Mouse (Mus musculus): ENCODE measurements around the gene Ciapin1.
"Not testable (repeated sequence)": the region's sequence is repeated elsewhere in the genome, so short reads cannot be mapped to it uniquely, and the experiment has no call there.

The Ciapin1 gene

DNA sequence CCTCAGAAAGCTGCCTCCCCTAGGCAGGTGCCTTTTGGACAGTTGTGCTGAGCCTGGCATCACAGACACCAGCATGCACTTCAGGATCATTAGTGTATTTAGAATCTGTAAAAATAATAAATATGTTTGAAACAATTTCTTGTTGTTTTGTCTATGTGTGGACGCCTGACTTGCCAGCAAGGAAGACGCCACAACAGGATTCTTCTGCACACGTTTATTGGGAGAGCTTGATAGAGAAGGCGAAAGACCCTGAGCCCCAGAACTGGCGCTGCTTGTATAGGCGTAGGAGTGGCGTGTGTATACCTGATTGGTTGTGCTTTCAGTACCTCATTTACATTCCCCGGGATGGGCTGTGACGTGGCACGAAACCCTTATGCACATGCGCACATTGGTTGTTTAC is 16.6 kb upstream of the Ciapin1 start:
- DNase-seq, result not testable (repeated sequence)

- no peak for DNase-seq
Observed at GRCm38 (mm10) chr8:94850049-94850448, 11.9 kb upstream of the Ciapin1 start.

DNA sequence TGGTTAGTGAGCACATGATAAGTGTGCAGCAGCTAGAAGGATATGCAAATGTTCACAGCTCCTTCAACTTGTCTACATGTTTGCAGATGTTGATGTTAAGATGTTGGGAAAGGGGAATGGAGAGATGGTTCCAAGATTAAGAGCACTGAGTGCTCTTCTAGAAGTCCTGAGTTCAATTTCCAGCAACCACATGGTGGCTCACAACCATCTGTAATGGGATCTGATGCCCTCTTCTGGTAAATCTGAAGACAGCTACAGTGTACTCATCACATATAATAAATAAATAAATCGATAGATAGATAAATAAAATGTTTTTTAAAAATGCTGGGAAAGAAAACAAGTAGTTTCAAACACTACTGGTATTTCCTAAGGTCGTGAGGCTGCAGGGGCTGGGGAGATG is 3.0 kb upstream of the Ciapin1 start:
- DNase-seq, result no peak

- DNase-seq, result peak; percentile 89
Observed at GRCm38 (mm10) chr8:94838600-94838999, 442 bp upstream of the Ciapin1 start.

- no peak for DNase-seq
Observed at GRCm38 (mm10) chr8:94836456-94837240, 1.5 kb downstream of the Ciapin1 start.

DNA sequence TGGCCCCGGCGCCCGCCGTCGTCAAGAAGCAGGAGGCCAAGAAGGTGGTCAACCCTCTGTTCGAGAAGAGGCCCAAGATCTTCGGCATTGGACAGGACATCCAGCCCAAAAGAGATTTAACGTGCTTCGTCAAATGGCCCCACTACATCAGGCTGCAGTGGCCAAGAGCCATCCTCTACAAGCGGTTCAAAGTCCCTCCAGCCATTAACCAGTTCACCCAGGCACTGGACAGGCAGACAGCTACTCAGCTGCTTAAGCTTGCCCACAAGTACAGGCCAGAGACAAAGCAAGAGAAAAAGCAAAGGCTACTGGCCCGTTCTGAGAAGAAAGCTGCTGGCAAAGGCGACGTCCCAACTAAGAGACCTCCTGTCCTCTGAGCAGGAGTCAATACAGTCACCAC is 2.4 kb downstream of the Ciapin1 start:
- not testable (repeated sequence) for DNase-seq

DNA sequence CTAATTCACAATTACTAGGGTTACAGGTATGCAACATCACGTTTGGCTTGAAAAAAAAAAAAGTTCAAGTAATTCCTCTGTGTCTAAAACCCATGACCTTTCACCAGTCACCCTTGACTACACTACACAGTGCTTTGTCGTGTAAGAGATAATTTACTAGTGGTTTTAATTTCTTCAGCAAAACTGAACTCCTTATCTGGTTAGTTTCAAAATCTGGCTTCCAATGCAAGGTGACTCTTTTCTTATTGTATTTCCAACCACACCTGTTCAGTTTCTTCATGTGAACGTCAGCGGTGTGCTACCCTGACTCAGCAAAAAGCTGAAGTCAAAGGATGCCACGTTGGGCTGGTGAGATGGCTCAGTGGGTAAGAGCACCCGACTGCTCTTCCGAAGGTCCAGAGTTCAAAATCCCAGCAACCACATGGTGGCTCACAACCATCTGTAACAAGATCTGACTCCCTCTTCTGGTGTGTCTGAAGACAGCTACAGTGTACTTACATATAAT is 4.2 kb downstream of the Ciapin1 start:
- DNase-seq, result not testable (repeated sequence)

GRCm38 (mm10) chr8:94828284-94828683 is 9.9 kb downstream of the Ciapin1 start:
- no peak for DNase-seq

DNA sequence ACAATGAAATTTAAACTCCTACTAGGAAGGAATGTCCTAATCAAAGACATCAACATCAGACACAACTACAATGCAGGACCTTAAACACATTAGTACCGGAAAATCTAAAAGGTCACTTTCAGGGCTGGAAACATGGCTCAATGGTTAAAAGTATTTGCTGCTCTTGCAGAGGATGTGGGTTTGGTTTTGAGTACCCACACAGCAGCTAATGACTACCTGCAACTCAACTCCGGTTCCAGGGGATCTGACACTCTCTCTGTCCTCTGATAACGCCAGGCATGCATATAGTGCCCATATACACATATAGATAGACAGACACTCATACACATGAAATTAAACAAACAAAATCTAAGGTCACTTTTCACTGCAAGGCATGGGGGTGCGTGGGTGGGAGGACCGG is 11.9 kb downstream of the Ciapin1 start:
- no peak for DNase-seq

- no peak for DNase-seq
Observed at GRCm38 (mm10) chr8:94825170-94825569, 13.0 kb downstream of the Ciapin1 start.

- peak; percentile 59 to 77 for DNase-seq
Observed at GRCm38 (mm10) chr8:94822637-94823560, 15.3 kb downstream of the Ciapin1 start.

DNA sequence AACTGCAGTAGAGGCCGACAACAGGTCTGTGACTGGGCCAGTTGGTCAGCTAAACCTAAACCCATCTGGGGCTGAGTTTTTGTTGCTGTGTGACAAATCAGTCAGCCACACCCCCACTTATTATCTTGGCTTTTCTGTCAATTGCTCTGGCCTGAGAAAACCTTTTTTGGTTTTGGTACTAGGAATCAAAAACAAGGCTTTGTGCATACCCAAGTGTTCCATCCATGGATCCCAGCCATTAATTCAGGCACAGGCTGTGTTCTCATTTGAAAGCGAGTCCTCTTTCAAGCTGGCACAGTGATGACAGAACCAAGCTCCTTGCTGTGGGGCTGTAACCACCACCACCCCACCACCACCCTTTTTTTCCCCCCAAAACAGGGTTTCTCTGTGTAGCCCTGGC is 16.8 kb downstream of the Ciapin1 start:
- DNase-seq, result no peak

DNA sequence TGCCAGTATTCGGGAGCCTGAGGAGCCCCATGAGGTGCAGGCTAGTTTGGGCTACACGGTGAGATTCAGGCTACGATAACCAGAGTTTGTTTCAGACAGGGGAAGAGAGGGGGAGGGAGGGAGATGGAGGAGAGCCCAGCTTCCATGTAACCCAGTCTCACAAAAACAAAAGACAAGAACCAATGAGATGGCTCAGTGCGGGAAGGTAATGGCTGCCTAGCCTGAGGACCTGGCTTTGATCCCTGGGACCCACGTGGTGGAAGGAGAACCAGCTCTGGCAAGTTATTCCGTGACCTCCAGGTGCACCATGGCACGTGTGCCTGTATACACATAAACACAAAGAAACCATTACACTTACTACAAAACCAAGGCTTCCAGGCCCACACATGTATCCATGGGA is 17.6 kb downstream of the Ciapin1 start:
- peak in 1 of 2 experiments; percentile 35 for DNase-seq

DNA sequence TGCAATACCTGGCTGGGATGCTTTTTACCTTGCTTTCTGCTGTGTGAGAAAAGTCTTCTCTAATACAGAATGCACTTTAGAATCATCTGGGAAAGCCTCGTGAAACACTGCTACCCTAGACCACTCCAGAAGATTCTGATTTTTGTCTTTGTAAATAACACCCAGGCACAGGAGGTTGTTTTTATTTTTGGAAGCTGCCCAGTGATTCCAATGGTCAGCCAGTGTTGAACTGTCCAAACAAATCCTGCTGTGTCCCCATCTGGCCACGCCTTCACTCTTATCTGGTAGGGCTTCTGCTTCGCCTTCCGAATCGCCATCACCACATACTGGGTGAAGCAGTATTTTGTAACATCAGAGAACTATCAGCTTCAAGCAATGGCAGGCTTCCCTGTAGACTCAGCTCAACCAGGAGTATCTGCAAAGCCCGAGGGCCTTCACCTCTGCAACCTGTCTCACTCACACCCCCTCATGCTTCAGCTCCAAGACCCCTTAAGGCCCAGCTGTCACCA is 18.4 kb downstream of the Ciapin1 start:
- no peak for DNase-seq

GRCm38 (mm10) chr8:94817933-94818332 is 20.2 kb downstream of the Ciapin1 start:
- no peak for DNase-seq

GRCm38 (mm10) chr8:94814556-94814955 is 23.6 kb downstream of the Ciapin1 start:
- peak; percentile 58 to 69 for DNase-seq

- DNase-seq, result peak; percentile 94 to 95
Observed at GRCm38 (mm10) chr8:94812645-94813098, 25.5 kb downstream of the Ciapin1 start.

DNA sequence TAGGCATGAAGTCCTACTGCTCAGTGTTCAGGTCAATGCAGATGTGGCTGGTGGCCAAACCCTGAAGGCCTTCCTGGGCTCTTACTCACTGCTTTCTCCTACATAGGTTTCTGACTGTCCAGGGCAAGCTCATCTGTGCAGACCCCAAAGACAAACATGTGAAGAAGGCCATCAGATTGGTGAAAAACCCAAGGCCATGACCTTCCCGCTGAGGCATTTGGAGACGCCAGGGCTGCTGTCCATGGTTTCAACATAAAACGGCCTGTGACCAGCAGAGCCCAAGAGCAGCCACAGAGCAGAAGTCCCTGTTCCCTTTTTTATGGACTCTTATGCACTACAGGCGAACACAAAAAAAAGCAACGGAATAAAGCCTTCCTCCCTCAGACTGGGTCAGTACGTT is 26.5 kb downstream of the Ciapin1 start:
- DNase-seq, result no peak

GRCm38 (mm10) chr8:94810855-94811254 is 27.3 kb downstream of the Ciapin1 start:
- DNase-seq, result no peak

GRCm38 (mm10) chr8:94810153-94810552 is 28.0 kb downstream of the Ciapin1 start, which contains the start of gene Ccl17:
TSS of gene Ccl17 (plus strand) at chr8:94810453.
- no peak for DNase-seq

GRCm38 (mm10) chr8:94808372-94808771 is 29.8 kb downstream of the Ciapin1 start:
- no peak for DNase-seq

DNA sequence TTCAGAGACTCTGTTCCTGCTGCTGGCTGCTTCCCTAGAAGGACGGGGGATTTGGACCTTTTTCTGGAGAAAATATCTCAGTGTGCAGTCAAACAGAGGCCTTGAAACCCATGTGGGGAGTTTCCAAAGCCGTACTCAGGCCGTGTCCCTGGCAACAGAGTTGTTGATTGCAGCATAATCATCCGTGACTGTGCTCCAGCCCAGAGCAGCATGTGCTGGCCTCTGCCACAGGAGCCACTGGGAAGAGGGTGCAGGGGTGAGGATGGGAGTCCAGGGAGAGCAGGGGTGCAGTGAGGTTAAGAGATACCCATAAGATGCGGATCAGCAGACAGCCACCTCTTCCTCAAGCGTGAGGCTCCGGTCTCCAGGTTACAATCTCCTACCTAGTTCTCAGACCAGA is 30.7 kb downstream of the Ciapin1 start:
- no peak for DNase-seq

DNA sequence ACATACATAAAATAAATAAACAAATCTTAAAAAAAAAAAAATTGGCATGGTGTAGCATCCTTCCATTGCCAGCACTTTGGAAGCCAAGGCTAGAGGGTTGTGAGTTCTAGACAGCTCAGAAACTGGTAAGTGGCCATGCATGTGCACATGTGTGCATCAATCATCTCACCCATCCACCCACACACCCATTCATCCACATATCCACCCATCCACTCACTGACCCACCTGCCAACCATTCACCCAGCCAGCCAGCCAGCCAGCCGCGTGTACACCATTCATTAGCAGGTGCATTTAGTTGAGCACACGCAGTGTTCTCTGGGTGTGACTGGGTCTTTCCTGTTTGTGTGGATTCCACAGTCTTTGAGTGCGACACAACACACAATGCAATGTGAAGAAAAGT is 32.3 kb downstream of the Ciapin1 start:
- no peak for DNase-seq
